Mouse (Mus musculus) midbrain, postnatal 0 days (tissue): ENCODE data around the gene Laptm4a. TPM values are rescaled to one million over a fixed set of nuclear protein-coding genes. Genes with fewer than 3 reads are reported as not detected.

Source experiments
- ATAC-seq: fragments of 200-750 bp; cut with Nextera tagmentation; 2 replicates; pipeline ENCODE4 v1.8.0; 2017; ENCODE audit warnings: moderate number of reproducible peaks, mild to moderate bottlenecking, moderate TSS enrichment, moderate library complexity; ENCODE audit not compliant: low FRiP score
- DNase-seq: peaks from one replicate; pipeline ENCODE4 v3.0.0-alpha.2; 2015; ENCODE audit warnings: low spot score
- H3K27ac ChIP-seq: fragments of 300-500 bp; sonication (generic); 2 replicates; pipeline ENCODE4 v1.5.1; 2014; ENCODE audit warnings: low read depth, mild to moderate bottlenecking, low read length, mixed read lengths
- H3K27me3 ChIP-seq: fragments of 300-500 bp; sonication (generic); 2 replicates; pipeline ENCODE4 v1.6.1; 2014; ENCODE audit warnings: low read length, control low read depth, mixed read lengths; ENCODE audit not compliant: insufficient read depth
- H3K36me3 ChIP-seq: fragments of 300-500 bp; sonication (generic); 2 replicates; pipeline ENCODE4 v1.6.1; 2014; ENCODE audit warnings: low read length, control low read depth, mixed read lengths; ENCODE audit not compliant: insufficient read depth
- H3K4me1 ChIP-seq: fragments of 300-500 bp; sonication (generic); 2 replicates; pipeline ENCODE4 v1.6.1; 2014; ENCODE audit warnings: mild to moderate bottlenecking, control low read depth, antibody characterized with exemption, low read length, mixed read lengths; ENCODE audit not compliant: insufficient read depth
- H3K4me2 ChIP-seq: fragments of 300-500 bp; sonication (generic); 2 replicates; pipeline ENCODE4 v1.6.1; 2014; ENCODE audit warnings: low read depth, mild to moderate bottlenecking, low read length, mixed read lengths; ENCODE audit not compliant: poor library complexity, severe bottlenecking
- H3K4me3 ChIP-seq: fragments of 300-500 bp; sonication (generic); 2 replicates; pipeline ENCODE4 v1.5.1; 2014; ENCODE audit warnings: low read depth, mild to moderate bottlenecking, low read length, moderate library complexity
- H3K9ac ChIP-seq: fragments of 300-500 bp; sonication (generic); replicated peaks from 2 replicates; pipeline ENCODE4 v1.6.1; 2014; ENCODE audit warnings: mild to moderate bottlenecking, low read length, moderate library complexity, mixed read lengths; ENCODE audit not compliant: poor library complexity, severe bottlenecking
- H3K9me3 ChIP-seq: fragments of 300-500 bp; sonication (generic); 2 replicates; pipeline ENCODE4 v1.6.1; 2016; ENCODE audit warnings: low read length, control low read depth
- CTCF ChIP-seq: IDR thresholded peaks from 2 replicates; pipeline ENCODE4 v1.5.1; 2016; ENCODE audit warnings: antibody characterized with exemption, mild to moderate bottlenecking
- WGBS: fragments of 180-500 bp; shearing (Covaris S2); extraction: QIAGEN DNeasy Blood & Tissue Kit; methylation state at CpG from one replicate; pipeline ENCODE4 v1.1.7; 2014; 5-methylcytosine and 5-hydroxymethylcytosine counted together
- polyA plus RNA-seq: library from polyadenylated mRNA; unstranded; fragments of >200 nt; fragmentation: Nextera tagmentation; extraction: Ambion mirVana; gene quantifications from 2 replicates; pipeline ENCODE4 v1.2.1, GENCODE M21; 2015
- total RNA-seq: library from RNA; depleted of rRNA; stranded (reverse); fragments of >200 nt; gene quantifications from 2 replicates; pipeline ENCODE4 v1.2.3, GENCODE M21; 2014

Laptm4a gene
- total and polyA plus RNA-seq, 2 experiments from 2014 or later: 177 to 225 TPM

- DNase-seq: peak; percentile 74
- 44% methylated on average over 5 of the region's 5 CpGs for WGBS
Measured at GRCm38 (mm10) chr12:8916378-8916777, 5.1 kb upstream of the Laptm4a start.

GRCm38 (mm10) chr12:8919231-8919630 lies 2.2 kb upstream of the Laptm4a start:
- Histone ChIP-seq H3K4me1 (peaks cover 8% of the 10 kb centered on the region), H3K9me3 (no peaks in the 10 kb centered on the region), H3K27me3 (no peaks in the 10 kb centered on the region), H3K9ac (no peak overlapping the region), H3K4me3 (no peak overlapping the region), H3K4me2 (no peak overlapping the region), H3K36me3 (no peaks in the 10 kb centered on the region), H3K27ac (no peak overlapping the region)
- ATAC-seq (no peak), DNase-seq (no peak)
- WGBS: 91% methylated on average over 3 of the region's 3 CpGs
- TF ChIP-seq CTCF: no peak

More at GRCm38 (mm10) chr12:8916378-8916777, 5.1 kb upstream of the Laptm4a start:
- ATAC-seq: peak; percentile 42; the same call in 1 of the 2 replicates
- Histone ChIP-seq H3K9me3 (no peaks in the 10 kb centered on the region), H3K4me3 (no peak overlapping the region), H3K4me2 (no peak overlapping the region), H3K27ac (0 out of 2 replicates have a peak overlapping the region, but pooled peaks have one; percentile 32), H3K4me1 (no peaks in the 10 kb centered on the region), H3K9ac (no peak overlapping the region), H3K27me3 (no peaks in the 10 kb centered on the region), H3K36me3 (no peaks in the 10 kb centered on the region)
- no peak for TF ChIP-seq CTCF

DNA sequence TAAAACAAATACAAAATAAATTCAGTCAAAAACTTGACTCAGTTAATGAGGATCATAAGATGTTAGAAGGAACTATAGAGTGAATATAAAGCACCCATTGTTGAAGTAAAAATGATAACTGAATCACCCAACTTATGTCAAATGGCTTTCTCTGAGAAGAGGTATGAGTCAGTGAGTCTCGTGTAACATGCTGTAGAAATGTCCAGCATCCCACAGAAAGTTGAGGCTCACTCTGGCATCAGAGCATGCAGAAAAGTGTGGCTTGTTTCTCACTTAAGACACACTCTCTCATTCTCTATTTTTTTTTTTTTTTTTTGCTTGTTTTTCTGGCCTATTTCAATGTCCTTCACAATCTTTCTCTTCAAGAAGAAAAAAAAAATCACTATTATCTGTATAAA lies 469 bp upstream of the Laptm4a start:
- WGBS: 16% methylated on average over 1 of the region's 1 CpGs
- ATAC-seq (no peak), DNase-seq (no peak)
- Histone ChIP-seq H3K27ac (peak overlapping the region; percentile 92), H3K4me1 (peaks cover 8% of the 10 kb centered on the region), H3K27me3 (no peaks in the 10 kb centered on the region), H3K4me3 (peak overlapping the region; percentile 92), H3K9ac (peak overlapping the region; percentile 84), H3K9me3 (no peaks in the 10 kb centered on the region), H3K4me2 (peak overlapping the region; percentile 52), H3K36me3 (no peaks in the 10 kb centered on the region)
- no peak for TF ChIP-seq CTCF

- WGBS: 4% methylated on average over 30 of the region's 30 CpGs
- Histone ChIP-seq H3K9ac (peak overlapping the region; percentile 84), H3K36me3 (no peaks in the 10 kb centered on the region), H3K27me3 (no peaks in the 10 kb centered on the region), H3K27ac (peak overlapping the region; percentile 92), H3K9me3 (no peaks in the 10 kb centered on the region), H3K4me1 (peaks cover 8% of the 10 kb centered on the region), H3K4me3 (peak overlapping the region; percentile 92), H3K4me2 (peak overlapping the region; percentile 81)
- ATAC-seq (no peak), DNase-seq (no peak)
- TF ChIP-seq CTCF: no peak
Measured at GRCm38 (mm10) chr12:8922369-8923124, 1.1 kb downstream of the Laptm4a start.

- WGBS: 32% methylated on average over 5 of the region's 5 CpGs
Measured at GRCm38 (mm10) chr12:8923125-8923410, 1.6 kb downstream of the Laptm4a start.

GRCm38 (mm10) chr12:8923603-8924002 lies 2.1 kb downstream of the Laptm4a start:
- ATAC-seq (no peak), DNase-seq (no peak)
- Histone ChIP-seq H3K27ac (no peak overlapping the region), H3K4me1 (peaks cover 8% of the 10 kb centered on the region), H3K27me3 (no peaks in the 10 kb centered on the region), H3K36me3 (no peaks in the 10 kb centered on the region), H3K4me2 (peak overlapping the region; percentile 81), H3K9me3 (no peaks in the 10 kb centered on the region), H3K9ac (0 out of 2 replicates have a peak overlapping the region, but pooled peaks have one; percentile 84), H3K4me3 (peak overlapping the region; percentile 92)
- 57% methylated on average over 2 of the region's 2 CpGs for WGBS
- peak; percentile 55 for TF ChIP-seq CTCF

More at GRCm38 (mm10) chr12:8923125-8923410, 1.6 kb downstream of the Laptm4a start:
- Histone ChIP-seq H3K36me3 (no peaks in the 10 kb centered on the region), H3K9me3 (no peaks in the 10 kb centered on the region), H3K27me3 (no peaks in the 10 kb centered on the region), H3K9ac (peak overlapping the region; percentile 84; the same call in 1 of the 2 replicates), H3K27ac (no peak overlapping the region), H3K4me3 (peak overlapping the region; percentile 92), H3K4me2 (peak overlapping the region; percentile 81), H3K4me1 (peaks cover 8% of the 10 kb centered on the region)
- no peak for ATAC-seq
- DNase-seq: peak; percentile 53
- TF ChIP-seq CTCF: no peak
